In genomic region chr5:66193218-66193846, GRCm38 (mm10) we compare ENCODE assay signal across 23 mouse cellular contexts.
"Had no signal": no experiment of that assay in that cellular context is flagged by ENCODE, and none has a peak within 500 bp of the region (broad histone marks: within the 10 kb centered on the region; RNA-seq: fewer than 3 reads in every experiment).

No protein-coding gene starts in this region.

- H3K4me3 ChIP-seq: limb, embryonic 10.5 days; limb, embryonic 13.5 days; liver, embryonic 12.5 days; liver, embryonic 15.5 days; lung, embryonic 15.5 days; megakaryocyte, embryonic 14.5 days; midbrain, embryonic 10.5 days; midbrain, embryonic 13.5 days; neural tube, embryonic 12.5 days; neural tube, embryonic 15.5 days; stomach, embryonic 15.5 days had no signal

- ATAC-seq: liver, embryonic 12.5 days; midbrain, embryonic 13.5 days had no signal

- DNase-seq: kidney, adult 9 months; kidney, postnatal 14 days; kidney, postnatal 4 days; layer of hippocampus, adult 9-11 months; liver; lung, adult 18-20 months; lung, postnatal 10 days; lung, postnatal 36 days; right cerebral cortex, adult 18-20 months; right cerebral cortex, postnatal 14 days; right cerebral cortex, postnatal 4 days; thymus, postnatal 36 days had no signal

- H3K27ac ChIP-seq: limb, embryonic 10.5 days; limb, embryonic 13.5 days; liver, embryonic 12.5 days; liver, embryonic 15.5 days; lung, embryonic 15.5 days; midbrain, embryonic 10.5 days; midbrain, embryonic 13.5 days; neural tube, embryonic 12.5 days; neural tube, embryonic 15.5 days; stomach, embryonic 15.5 days had no signal
